Mouse (Mus musculus): ENCODE measurements around the gene Polrmt. TPM values are rescaled to one million over a fixed set of nuclear protein-coding genes. Genes with fewer than 3 reads are reported as not detected.
"Not testable (repeated sequence)": the region's sequence is repeated elsewhere in the genome, so short reads cannot be mapped to it uniquely, and the experiment has no call there.

Gene Polrmt
- polyA plus RNA-seq, 1 experiment from 2014 or later, result 44.8 TPM

- Histone ChIP-seq H3K4me2 (ENCODE audit: low read depth, low read length, severe bottlenecking) (peak overlapping the region; percentile 21; the same call in 1 of the 2 replicates), H3K4me3 (ENCODE audit: low read depth, low read length) (0 out of 2 replicates have a peak overlapping the region, but pooled peaks have one; percentile 84), H3K27me3 (ENCODE audit: control insufficient read depth, insufficient read depth, low read length) (no peaks in the 10 kb centered on the region), H3K4me1 (replicated peaks; ENCODE audit: control insufficient read depth, insufficient read depth, low read length) (peaks cover 16% of the 10 kb centered on the region), H3K9ac (ENCODE audit: low read length) (no peak overlapping the region; the same call in 1 of the 2 replicates), H3K27ac (ENCODE audit: low read depth, low read length) (no peak overlapping the region), H3K9me3 (ENCODE audit: control insufficient read depth, low read length) (no peaks in the 10 kb centered on the region), H3K36me3 (ENCODE audit: control insufficient read depth, insufficient read depth, low read length) (peaks cover 15% of the 10 kb centered on the region; the same call in 1 of the 2 replicates)
- 90% methylated on average over 5 of the region's 5 CpGs for WGBS
- DNase-seq (ENCODE audit: low spot score) (no peak), ATAC-seq (replicated peaks; ENCODE audit: low FRiP score) (no peak)
Measured at GRCm38 (mm10) chr10:79706406-79707094, 39.8 kb downstream of the Polrmt start.

GRCm38 (mm10) chr10:79705951-79706350, 40.4 kb downstream of the Polrmt start:
- ATAC-seq (replicated peaks; ENCODE audit: low FRiP score), result no peak
- Histone ChIP-seq H3K9ac (ENCODE audit: low read length) (0 out of 2 replicates have a peak overlapping the region, but pooled peaks have one; percentile 32), H3K27ac (ENCODE audit: low read depth, low read length) (no peak overlapping the region), H3K4me1 (replicated peaks; ENCODE audit: control insufficient read depth, insufficient read depth, low read length) (peaks cover 16% of the 10 kb centered on the region), H3K4me3 (ENCODE audit: low read depth, low read length) (peak overlapping the region; percentile 84; the same call in 1 of the 2 replicates), H3K9me3 (ENCODE audit: control insufficient read depth, low read length) (no peaks in the 10 kb centered on the region), H3K36me3 (ENCODE audit: control insufficient read depth, insufficient read depth, low read length) (peaks cover 15% of the 10 kb centered on the region; the same call in 1 of the 2 replicates), H3K4me2 (ENCODE audit: low read depth, low read length, severe bottlenecking) (peak overlapping the region; percentile 73; the same call in 1 of the 2 replicates), H3K27me3 (ENCODE audit: control insufficient read depth, insufficient read depth, low read length) (no peaks in the 10 kb centered on the region)
- DNase-seq (ENCODE audit: low spot score), result no peak
- WGBS, result 78% methylated on average over 5 of the region's 5 CpGs

- Histone ChIP-seq H3K4me2 (ENCODE audit: low read depth, low read length, severe bottlenecking) (peak overlapping the region; percentile 73), H3K27me3 (ENCODE audit: control insufficient read depth, insufficient read depth, low read length) (no peaks in the 10 kb centered on the region), H3K36me3 (ENCODE audit: control insufficient read depth, insufficient read depth, low read length) (peaks cover 11% of the 10 kb centered on the region; the same call in 1 of the 2 replicates), H3K9me3 (ENCODE audit: control insufficient read depth, low read length) (no peaks in the 10 kb centered on the region), H3K27ac (ENCODE audit: low read depth, low read length) (no peak overlapping the region), H3K4me3 (ENCODE audit: low read depth, low read length) (peak overlapping the region; percentile 84), H3K4me1 (replicated peaks; ENCODE audit: control insufficient read depth, insufficient read depth, low read length) (peaks cover 16% of the 10 kb centered on the region), H3K9ac (ENCODE audit: low read length) (peak overlapping the region; percentile 92)
- no peak for ATAC-seq (replicated peaks; ENCODE audit: low FRiP score)
- DNase-seq (ENCODE audit: low spot score), result no peak
- 7% methylated on average over 10 of the region's 10 CpGs for WGBS
Measured at GRCm38 (mm10) chr10:79704970-79705360, 41.4 kb downstream of the Polrmt start.

GRCm38 (mm10) chr10:79704065-79704969, 42.1 kb downstream of the Polrmt start, which contains the start of gene Bsg:
TSS of gene Bsg (plus strand) at chr10:79704491.
- DNase-seq (ENCODE audit: low spot score), result peak; percentile 99
- peaks cover 16% of the 10 kb centered on the region for H3K4me1 ChIP-seq (replicated peaks; ENCODE audit: control insufficient read depth, insufficient read depth, low read length)
- H3K27me3 ChIP-seq (ENCODE audit: control insufficient read depth, insufficient read depth, low read length), result no peaks in the 10 kb centered on the region
- H3K4me2 ChIP-seq (ENCODE audit: low read depth, low read length, severe bottlenecking), result peak within 1 kb of the TSS; percentile 73
- peak; percentile 97 for ATAC-seq (replicated peaks; ENCODE audit: low FRiP score)
- peak within 1 kb of the TSS; percentile 84 for H3K4me3 ChIP-seq (ENCODE audit: low read depth, low read length)
- no peaks in the 10 kb centered on the region for H3K9me3 ChIP-seq (ENCODE audit: control insufficient read depth, low read length)
- peaks cover 6% of the 10 kb centered on the region; the same call in 1 of the 2 replicates for H3K36me3 ChIP-seq (ENCODE audit: control insufficient read depth, insufficient read depth, low read length)
- under 1% methylated on average over 53 of the region's 65 CpGs for WGBS
- H3K9ac ChIP-seq (ENCODE audit: low read length), result peak within 1 kb of the TSS; percentile 92
- H3K27ac ChIP-seq (ENCODE audit: low read depth, low read length), result peak within 1 kb of the TSS; percentile 72; the same call in 1 of the 2 replicates

GRCm38 (mm10) chr10:79703541-79703940, 42.8 kb downstream of the Polrmt start:
- Histone ChIP-seq H3K27me3 (ENCODE audit: control insufficient read depth, insufficient read depth, low read length) (no peaks in the 10 kb centered on the region), H3K9me3 (ENCODE audit: control insufficient read depth, low read length) (no peaks in the 10 kb centered on the region), H3K9ac (ENCODE audit: low read length) (peak overlapping the region; percentile 41; the same call in 1 of the 2 replicates), H3K4me2 (ENCODE audit: low read depth, low read length, severe bottlenecking) (peak overlapping the region; percentile 73; the same call in 1 of the 2 replicates), H3K4me1 (replicated peaks; ENCODE audit: control insufficient read depth, insufficient read depth, low read length) (peaks cover 16% of the 10 kb centered on the region), H3K4me3 (ENCODE audit: low read depth, low read length) (peak overlapping the region; percentile 84), H3K27ac (ENCODE audit: low read depth, low read length) (no peak overlapping the region), H3K36me3 (ENCODE audit: control insufficient read depth, insufficient read depth, low read length) (no peaks in the 10 kb centered on the region)
- DNase-seq (ENCODE audit: low spot score), result no peak
- ATAC-seq (replicated peaks; ENCODE audit: low FRiP score), result no peak; the same call in 1 of the 2 replicates
- 75% methylated on average over 10 of the region's 10 CpGs for WGBS

GRCm38 (mm10) chr10:79702970-79703369, 43.4 kb downstream of the Polrmt start:
- H3K27me3 ChIP-seq (ENCODE audit: control insufficient read depth, insufficient read depth, low read length); H3K4me2 ChIP-seq (ENCODE audit: low read depth, low read length, severe bottlenecking); DNase-seq (ENCODE audit: low spot score); H3K9me3 ChIP-seq (ENCODE audit: control insufficient read depth, low read length); ATAC-seq (replicated peaks; ENCODE audit: low FRiP score); H3K4me3 ChIP-seq (ENCODE audit: low read depth, low read length); H3K9ac ChIP-seq (ENCODE audit: low read length); H3K36me3 ChIP-seq (ENCODE audit: control insufficient read depth, insufficient read depth, low read length); H3K27ac ChIP-seq (ENCODE audit: low read depth, low read length): not testable (repeated sequence)
- WGBS, result 93% methylated on average over 3 of the region's 4 CpGs
- peaks cover 16% of the 10 kb centered on the region for H3K4me1 ChIP-seq (replicated peaks; ENCODE audit: control insufficient read depth, insufficient read depth, low read length)

- H3K27ac ChIP-seq (ENCODE audit: low read depth, low read length), result no peak overlapping the region
- peaks cover 13% of the 10 kb centered on the region for H3K4me1 ChIP-seq (replicated peaks; ENCODE audit: control insufficient read depth, insufficient read depth, low read length)
- H3K4me2 ChIP-seq (ENCODE audit: low read depth, low read length, severe bottlenecking), result no peak overlapping the region
- no peak overlapping the region for H3K9ac ChIP-seq (ENCODE audit: low read length)
- no peak overlapping the region for H3K4me3 ChIP-seq (ENCODE audit: low read depth, low read length)
- H3K9me3 ChIP-seq (ENCODE audit: control insufficient read depth, low read length), result no peaks in the 10 kb centered on the region
- DNase-seq (ENCODE audit: low spot score) (no peak), ATAC-seq (replicated peaks; ENCODE audit: low FRiP score) (no peak)
- 64% methylated on average over 10 of the region's 10 CpGs for WGBS
- no peaks in the 10 kb centered on the region for H3K27me3 ChIP-seq (ENCODE audit: control insufficient read depth, insufficient read depth, low read length)
- no peaks in the 10 kb centered on the region for H3K36me3 ChIP-seq (ENCODE audit: control insufficient read depth, insufficient read depth, low read length)
Measured at GRCm38 (mm10) chr10:79701443-79702129, 44.8 kb downstream of the Polrmt start.

- DNase-seq (ENCODE audit: low spot score), result no peak
- H3K9me3 ChIP-seq (ENCODE audit: control insufficient read depth, low read length), result no peaks in the 10 kb centered on the region
- WGBS, result 59% methylated on average over 7 of the region's 7 CpGs
Measured at GRCm38 (mm10) chr10:79700676-79701075, 45.7 kb downstream of the Polrmt start.

More at GRCm38 (mm10) chr10:79700676-79701075, 45.7 kb downstream of the Polrmt start:
- H3K4me2 ChIP-seq (ENCODE audit: low read depth, low read length, severe bottlenecking), result no peak overlapping the region
- no peak for ATAC-seq (replicated peaks; ENCODE audit: low FRiP score)
- no peaks in the 10 kb centered on the region for H3K27me3 ChIP-seq (ENCODE audit: control insufficient read depth, insufficient read depth, low read length)
- H3K4me1 ChIP-seq (replicated peaks; ENCODE audit: control insufficient read depth, insufficient read depth, low read length), result peaks cover 8% of the 10 kb centered on the region
- no peak overlapping the region for H3K9ac ChIP-seq (ENCODE audit: low read length)
- no peak overlapping the region for H3K27ac ChIP-seq (ENCODE audit: low read depth, low read length)
- no peak overlapping the region for H3K4me3 ChIP-seq (ENCODE audit: low read depth, low read length)
- H3K36me3 ChIP-seq (ENCODE audit: control insufficient read depth, insufficient read depth, low read length), result no peaks in the 10 kb centered on the region

Measured in forebrain, embryonic 11.5 days (tissue).